In the genomic region with DNA sequence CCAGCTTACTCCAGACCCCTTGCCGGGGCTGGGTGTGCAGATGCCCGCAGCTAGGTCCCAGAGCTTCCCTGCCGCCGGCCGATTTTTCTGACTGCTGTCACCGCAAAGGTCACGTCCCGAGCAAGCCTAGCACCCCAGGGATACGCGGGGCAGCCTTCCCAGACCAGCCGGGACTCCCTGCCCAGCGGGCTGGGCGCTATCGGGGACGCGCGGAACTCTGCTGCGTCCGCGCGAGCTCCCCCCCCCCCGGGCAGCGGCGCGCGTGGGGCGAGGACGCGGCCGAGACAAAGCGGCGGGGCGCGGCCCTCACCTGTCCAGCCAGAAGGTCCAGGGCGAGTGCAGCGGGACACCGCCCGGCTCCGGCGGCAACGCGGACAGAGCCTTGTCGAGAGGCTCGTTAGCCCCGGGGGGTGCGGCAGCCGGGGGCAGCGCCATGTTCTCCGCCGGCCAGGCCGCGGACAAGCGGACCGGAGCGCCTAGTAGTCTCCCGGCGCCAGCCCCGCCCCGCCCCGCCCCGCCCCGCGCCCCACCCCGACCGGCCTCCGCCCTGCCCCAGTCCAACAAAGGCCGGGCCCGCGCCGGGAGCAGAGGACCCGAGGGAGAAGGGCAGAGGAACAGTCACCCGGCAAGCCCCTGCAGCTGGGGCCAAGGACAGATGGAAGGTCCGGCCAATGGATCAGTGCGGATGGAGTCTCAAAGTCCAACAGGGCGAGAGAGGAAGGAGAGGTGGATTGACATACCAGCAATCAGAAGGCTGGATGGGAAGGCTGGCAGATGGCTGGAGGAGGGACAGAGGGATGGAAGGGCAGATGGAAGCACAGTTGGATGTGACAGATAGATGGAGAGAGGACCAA, we compare ENCODE assay signal across 8 mouse cellular contexts. TPM values are rescaled to one million over a fixed set of nuclear protein-coding genes. Genes with fewer than 3 reads are reported as not detected.
DNase-seq lines count a peak whose midpoint lies in the region; ATAC-seq and TF ChIP-seq lines count a peak whose summit lies in the region.

A gene (minus strand): TSS at position 454 of the 854 bp plus-strand sequence.
A gene (minus strand): TSS at position 480 of the 854 bp plus-strand sequence.

- H3K9ac ChIP-seq in liver, embryonic 11.5 days (ENCODE audit: low read depth, low read length): peak within 1 kb of the TSS; percentile 66
- peak within 1 kb of the TSS; percentile 88 for H3K9ac ChIP-seq in midbrain, postnatal 0 days (replicated peaks; ENCODE audit: low read length, poor library complexity, severe bottlenecking)

- peaks cover 3% of the 10 kb centered on the region; the same call in 1 of the 2 replicates for H3K4me1 ChIP-seq in liver, embryonic 11.5 days (replicated peaks; ENCODE audit: control insufficient read depth, insufficient read depth, low read length)
- H3K4me1 ChIP-seq in midbrain, postnatal 0 days (ENCODE audit: insufficient read depth, low read length): peaks cover 30% of the 10 kb centered on the region

- H3K36me3 ChIP-seq in liver, embryonic 11.5 days (ENCODE audit: control insufficient read depth, insufficient read depth, low read length): no peaks in the 10 kb centered on the region
- no peaks in the 10 kb centered on the region for H3K36me3 ChIP-seq in midbrain, postnatal 0 days (ENCODE audit: insufficient read depth, low read length)

- peak within 1 kb of the TSS; percentile 91 for H3K4me2 ChIP-seq in liver, embryonic 11.5 days
- H3K4me2 ChIP-seq in midbrain, postnatal 0 days (ENCODE audit: low read depth, low read length, poor library complexity, severe bottlenecking): peak within 1 kb of the TSS; percentile 98

- WGBS in liver, embryonic 11.5 days: under 1% methylated on average over 64 of the region's 75 CpGs
- WGBS in midbrain, postnatal 0 days: 1% methylated on average over 60 of the region's 75 CpGs

- TF ChIP-seq CTCF in midbrain, postnatal 0 days (IDR thresholded peaks at IDR 0.05): no peak

- peak; percentile 29 to 40 for DNase-seq in left cerebral cortex, postnatal 36 days (ENCODE audit: low spot score in 2 of 2)
- no peak for DNase-seq in left cerebral cortex, postnatal 25 days (ENCODE audit: low spot score in 2 of 2)
- DNase-seq in cerebellum, postnatal 14 days: peak; percentile 86 to 91
- DNase-seq in gastrocnemius, postnatal 25 days: peak; percentile 79
- DNase-seq in induced T-regulatory cell, adult 2 months (ENCODE audit: low read depth): peak; percentile 54
- DNase-seq in liver, embryonic 11.5 days (ENCODE audit: low spot score): peak; percentile 61
- peak; percentile 81 for DNase-seq in midbrain, postnatal 0 days (ENCODE audit: low spot score)
- peak; percentile 37 for DNase-seq in thymus, postnatal 0 days (ENCODE audit: low spot score)

- peak; percentile 49 for ATAC-seq in liver, embryonic 11.5 days (replicated peaks; ENCODE audit: low FRiP score)
- peak; percentile 59 for ATAC-seq in midbrain, postnatal 0 days (ENCODE audit: low FRiP score)

- peak within 1 kb of the TSS; percentile 67 for H3K4me3 ChIP-seq in liver, embryonic 11.5 days (ENCODE audit: low read depth, low read length)
- H3K4me3 ChIP-seq in midbrain, postnatal 0 days (ENCODE audit: low read depth, low read length): peak within 1 kb of the TSS; percentile 75

- peaks cover 27% of the 10 kb centered on the region for H3K27me3 ChIP-seq in liver, embryonic 11.5 days (replicated peaks; ENCODE audit: control insufficient read depth, insufficient read depth, low read length)
- no peaks in the 10 kb centered on the region for H3K27me3 ChIP-seq in midbrain, postnatal 0 days (ENCODE audit: insufficient read depth, low read length)

- intact Hi-C loops in left cerebral cortex, postnatal 36 days (cut with DNase I): no loop called here
- intact Hi-C loops in left cerebral cortex, postnatal 25 days (cut with DNase I): no loop called here

- H3K27ac ChIP-seq in liver, embryonic 11.5 days (ENCODE audit: low read depth, low read length): no peak within 1 kb of the TSS
- H3K27ac ChIP-seq in midbrain, postnatal 0 days (ENCODE audit: low read depth, low read length): peak within 1 kb of the TSS; percentile 34

- H3K9me3 ChIP-seq in liver, embryonic 11.5 days (ENCODE audit: control insufficient read depth, low read length): no peaks in the 10 kb centered on the region
- H3K9me3 ChIP-seq in midbrain, postnatal 0 days (ENCODE audit: low read length): no peaks in the 10 kb centered on the region

RNA-seq across cellular contexts. Expression of the first gene that starts in this region (rescaled TPM):
- 10 to 100 TPM; 14.9 to 17.3 TPM for total RNA-seq in left cerebral cortex, postnatal 36 days (2021)
- total RNA-seq in left cerebral cortex, postnatal 25 days (2021): 10 to 100 TPM; 16.6 to 17.0 TPM
- total RNA-seq in gastrocnemius, postnatal 25 days (2021): 10 to 100 TPM; 18.8 to 21.2 TPM
- polyA plus RNA-seq in liver, embryonic 11.5 days (2014; fragmentation: Nextera tagmentation; extraction: Ambion mirVana): 4.1 and 4.5 TPM in 2 replicates
- 8.4 and 10.6 TPM in 2 replicates for total RNA-seq in midbrain, postnatal 0 days (2014; rRNA removed)
- polyA plus RNA-seq in midbrain, postnatal 0 days (2015; fragmentation: Nextera tagmentation; extraction: Ambion mirVana): 5.4 and 5.5 TPM in 2 replicates
- 36.4 and 43.2 TPM in 2 replicates for polyA plus RNA-seq in thymus, postnatal 0 days (2015; fragmentation: Nextera tagmentation; extraction: Ambion mirVana)

RNA-seq across cellular contexts. Expression of the second gene that starts in this region (rescaled TPM):
- total RNA-seq in left cerebral cortex, postnatal 36 days (2021): 10 to 100 TPM in 1 of 2 experiments, 1 to 10 TPM in 1; 6.3 to 11.9 TPM
- 1 to 10 TPM; 6.1 to 9.5 TPM for total RNA-seq in left cerebral cortex, postnatal 25 days (2021)
- 1 to 10 TPM; 1.6 to 2.0 TPM for total RNA-seq in gastrocnemius, postnatal 25 days (2021)
- polyA plus RNA-seq in liver, embryonic 11.5 days (2014; fragmentation: Nextera tagmentation; extraction: Ambion mirVana): 2.0 and 2.4 TPM in 2 replicates
- 1.1 and 2.5 TPM in 2 replicates for total RNA-seq in midbrain, postnatal 0 days (2014; rRNA removed)
- 1.3 and 2.9 TPM in 2 replicates for polyA plus RNA-seq in midbrain, postnatal 0 days (2015; fragmentation: Nextera tagmentation; extraction: Ambion mirVana)
- 2.4 and 6.4 TPM in 2 replicates for polyA plus RNA-seq in thymus, postnatal 0 days (2015; fragmentation: Nextera tagmentation; extraction: Ambion mirVana)

Comparison
In these comparisons a context has a peak if more than half of its experiments do, and no peak if none do; other contexts are left out.
1. DNase-seq: peak in left cerebral cortex, postnatal 36 days (2 of 2), cerebellum, postnatal 14 days (2 of 2), gastrocnemius, postnatal 25 days (single experiment), induced T-regulatory cell, adult 2 months (single experiment), liver, embryonic 11.5 days (single experiment), midbrain, postnatal 0 days (single experiment) and thymus, postnatal 0 days (single experiment); none in left cerebral cortex, postnatal 25 days (0 of 2).